Mouse (Mus musculus): Measurements from ENCODE around the gene Rpl23a. TPM values are rescaled to one million over a fixed set of nuclear protein-coding genes. Genes with fewer than 3 reads are reported as not detected.
A peak's percentile ranks its signal among the peaks of the same experiment; 100 is the strongest.

The Rpl23a gene
- polyA plus RNA-seq (2015; fragmentation: Nextera tagmentation; extraction: Ambion mirVana), result 762 and 768 TPM in 2 replicates

GRCm38 (mm10) chr11:78182961-78183844 is at the start of gene Rpl23a:
Gene Rpl23a (minus strand): TSS chr11:78183584.
- ATAC-seq, result peak; percentile 83
- under 1% methylated on average over 38 of the region's 38 CpGs for WGBS
- Histone ChIP-seq H3K9ac (ENCODE audit: low read depth, low read length) (peak within 1 kb of the TSS; percentile 77), H3K36me3 (ENCODE audit: control insufficient read depth, insufficient read depth) (peaks cover 19% of the 10 kb centered on the region), H3K4me1 (replicated peaks; ENCODE audit: control insufficient read depth, insufficient read depth, low read length) (no peaks in the 10 kb centered on the region), H3K27ac (ENCODE audit: low read depth, low read length) (peak within 1 kb of the TSS; percentile 82), H3K9me3 (ENCODE audit: control insufficient read depth) (no peaks in the 10 kb centered on the region), H3K27me3 (replicated peaks; ENCODE audit: control insufficient read depth, insufficient read depth, low read length) (no peaks in the 10 kb centered on the region), H3K4me2 (replicated peaks; ENCODE audit: low read depth) (peak within 1 kb of the TSS; percentile 79), H3K4me3 (ENCODE audit: low read depth, low read length) (peak within 1 kb of the TSS; percentile 93)
- peak; percentile 62 for TF ChIP-seq CTCF (IDR thresholded peaks at IDR 0.05; ENCODE audit: low read depth)

DNA sequence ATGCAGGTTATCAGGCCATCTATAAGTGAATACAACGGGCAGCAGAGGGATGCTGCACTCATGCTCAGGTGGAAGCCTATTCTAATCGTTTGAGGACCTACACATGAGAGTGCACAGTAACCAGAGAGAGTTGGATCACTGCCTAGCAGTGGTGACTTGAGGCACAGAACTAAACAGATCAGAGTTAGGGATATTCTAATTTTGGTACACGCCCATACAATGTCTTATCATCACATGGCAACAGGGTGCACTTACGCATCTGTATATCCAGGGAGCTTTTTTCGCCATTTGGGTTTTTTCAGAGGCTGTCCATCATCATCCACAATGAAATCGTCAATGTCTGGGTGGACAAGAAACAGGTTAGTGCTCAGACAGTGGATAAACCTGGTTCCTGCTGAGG is 48.1 kb upstream of the Rpl23a start:
- H3K4me2 ChIP-seq (replicated peaks; ENCODE audit: low read depth), result no peak overlapping the region
- ATAC-seq, result no peak
- H3K9ac ChIP-seq (ENCODE audit: low read depth, low read length), result no peak overlapping the region
- TF ChIP-seq CTCF (IDR thresholded peaks at IDR 0.05; ENCODE audit: low read depth), result no peak
- H3K27ac ChIP-seq (ENCODE audit: low read depth, low read length), result no peak overlapping the region
- 92% methylated on average over 6 of the region's 6 CpGs for WGBS
- no peaks in the 10 kb centered on the region for H3K9me3 ChIP-seq (ENCODE audit: control insufficient read depth)
- no peaks in the 10 kb centered on the region for H3K4me1 ChIP-seq (replicated peaks; ENCODE audit: control insufficient read depth, insufficient read depth, low read length)
- H3K4me3 ChIP-seq (ENCODE audit: low read depth, low read length), result no peak overlapping the region
- peaks cover 69% of the 10 kb centered on the region for H3K36me3 ChIP-seq (ENCODE audit: control insufficient read depth, insufficient read depth)
- no peaks in the 10 kb centered on the region for H3K27me3 ChIP-seq (replicated peaks; ENCODE audit: control insufficient read depth, insufficient read depth, low read length)

DNA sequence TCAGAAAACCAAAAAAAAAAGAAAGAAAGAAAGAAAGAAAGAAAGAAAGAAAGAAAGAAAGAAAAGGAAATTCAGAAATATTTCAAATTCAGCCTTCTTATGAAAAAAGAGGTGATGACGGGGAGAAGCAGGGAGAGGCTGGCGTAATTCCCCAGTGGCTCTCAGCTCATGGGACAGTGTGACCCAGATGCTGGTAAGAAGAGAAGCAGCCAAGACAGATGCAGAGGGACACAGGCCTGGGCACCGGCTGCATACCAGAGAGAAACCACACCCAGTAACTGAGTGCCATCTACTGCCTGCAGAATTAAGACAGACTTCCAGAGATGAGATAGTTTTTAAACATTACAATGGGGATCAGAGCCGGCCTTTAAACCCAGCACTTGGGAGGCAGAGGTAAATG is 40.2 kb upstream of the Rpl23a start:
- Histone ChIP-seq H3K27ac (ENCODE audit: low read depth, low read length) (no peak overlapping the region), H3K4me3 (ENCODE audit: low read depth, low read length) (no peak overlapping the region), H3K36me3 (ENCODE audit: control insufficient read depth, insufficient read depth) (peaks cover 96% of the 10 kb centered on the region), H3K9me3 (ENCODE audit: control insufficient read depth) (no peaks in the 10 kb centered on the region), H3K27me3 (replicated peaks; ENCODE audit: control insufficient read depth, insufficient read depth, low read length) (no peaks in the 10 kb centered on the region), H3K4me1 (replicated peaks; ENCODE audit: control insufficient read depth, insufficient read depth, low read length) (no peaks in the 10 kb centered on the region), H3K4me2 (replicated peaks; ENCODE audit: low read depth) (no peak overlapping the region), H3K9ac (ENCODE audit: low read depth, low read length) (no peak overlapping the region)
- ATAC-seq, result no peak
- TF ChIP-seq CTCF (IDR thresholded peaks at IDR 0.05; ENCODE audit: low read depth), result no peak
- 93% methylated on average over 4 of the region's 4 CpGs for WGBS

GRCm38 (mm10) chr11:78215709-78216317 is 32.4 kb upstream of the Rpl23a start:
- ATAC-seq, result no peak
- no peak for TF ChIP-seq CTCF (IDR thresholded peaks at IDR 0.05; ENCODE audit: low read depth)
- no peak overlapping the region for H3K9ac ChIP-seq (ENCODE audit: low read depth, low read length)
- H3K4me1 ChIP-seq (replicated peaks; ENCODE audit: control insufficient read depth, insufficient read depth, low read length), result no peaks in the 10 kb centered on the region
- no peaks in the 10 kb centered on the region for H3K9me3 ChIP-seq (ENCODE audit: control insufficient read depth)
- WGBS, result 89% methylated on average over 11 of the region's 11 CpGs
- no peak overlapping the region for H3K4me3 ChIP-seq (ENCODE audit: low read depth, low read length)
- no peak overlapping the region for H3K4me2 ChIP-seq (replicated peaks; ENCODE audit: low read depth)
- 0 out of 2 replicates have a peak overlapping the region, but pooled peaks have one; percentile 35 for H3K27ac ChIP-seq (ENCODE audit: low read depth, low read length)
- no peaks in the 10 kb centered on the region for H3K27me3 ChIP-seq (replicated peaks; ENCODE audit: control insufficient read depth, insufficient read depth, low read length)
- peaks cover 90% of the 10 kb centered on the region for H3K36me3 ChIP-seq (ENCODE audit: control insufficient read depth, insufficient read depth)

GRCm38 (mm10) chr11:78213086-78213817 is 29.9 kb upstream of the Rpl23a start:
- Histone ChIP-seq H3K27me3 (replicated peaks; ENCODE audit: control insufficient read depth, insufficient read depth, low read length) (no peaks in the 10 kb centered on the region), H3K4me3 (ENCODE audit: low read depth, low read length) (no peak overlapping the region), H3K36me3 (ENCODE audit: control insufficient read depth, insufficient read depth) (peaks cover 91% of the 10 kb centered on the region), H3K4me1 (replicated peaks; ENCODE audit: control insufficient read depth, insufficient read depth, low read length) (no peaks in the 10 kb centered on the region), H3K9ac (ENCODE audit: low read depth, low read length) (no peak overlapping the region), H3K4me2 (replicated peaks; ENCODE audit: low read depth) (no peak overlapping the region), H3K27ac (ENCODE audit: low read depth, low read length) (no peak overlapping the region), H3K9me3 (ENCODE audit: control insufficient read depth) (no peaks in the 10 kb centered on the region)
- ATAC-seq, result no peak
- TF ChIP-seq CTCF (IDR thresholded peaks at IDR 0.05; ENCODE audit: low read depth), result no peak
- WGBS, result 91% methylated on average over 14 of the region's 14 CpGs

DNA sequence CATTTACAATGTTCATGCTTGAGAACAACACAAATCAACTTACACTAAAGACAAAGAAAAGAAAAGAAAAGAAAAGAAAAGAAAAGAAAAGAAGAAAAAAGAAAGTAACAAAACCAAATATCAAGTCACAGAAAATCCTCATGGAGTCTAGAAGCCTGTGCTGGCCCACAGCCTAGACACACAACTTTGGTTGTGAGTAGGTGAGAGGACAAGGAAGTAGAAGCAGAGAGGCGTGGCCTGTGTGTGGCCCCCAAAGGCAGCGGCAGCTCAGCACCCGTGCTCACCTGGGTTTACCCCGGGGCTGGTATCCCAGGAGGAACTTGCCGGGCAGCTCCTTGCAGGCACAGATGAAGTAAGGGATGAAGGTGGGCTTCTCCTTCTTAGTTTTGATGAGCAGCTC is 28.1 kb upstream of the Rpl23a start:
- Histone ChIP-seq H3K27ac (ENCODE audit: low read depth, low read length) (no peak overlapping the region), H3K36me3 (ENCODE audit: control insufficient read depth, insufficient read depth) (peaks cover 92% of the 10 kb centered on the region), H3K27me3 (replicated peaks; ENCODE audit: control insufficient read depth, insufficient read depth, low read length) (no peaks in the 10 kb centered on the region), H3K4me1 (replicated peaks; ENCODE audit: control insufficient read depth, insufficient read depth, low read length) (no peaks in the 10 kb centered on the region), H3K4me2 (replicated peaks; ENCODE audit: low read depth) (no peak overlapping the region), H3K9me3 (ENCODE audit: control insufficient read depth) (no peaks in the 10 kb centered on the region), H3K4me3 (ENCODE audit: low read depth, low read length) (no peak overlapping the region), H3K9ac (ENCODE audit: low read depth, low read length) (no peak overlapping the region)
- ATAC-seq, result no peak
- TF ChIP-seq CTCF (IDR thresholded peaks at IDR 0.05; ENCODE audit: low read depth), result no peak
- 74% methylated on average over 5 of the region's 5 CpGs for WGBS
